Mouse (Mus musculus): Measurements from ENCODE around the gene Gm32742. TPM values are rescaled to one million over a fixed set of nuclear protein-coding genes. Genes with fewer than 3 reads are reported as not detected.

The Gm32742 gene
- polyA plus RNA-seq (2014; fragmentation: Nextera tagmentation; extraction: Ambion mirVana), result 0.03 TPM in 1 of 2 replicates, not detected in the other

GRCm38 (mm10) chr9:51165312-51166180, at the start of gene Gm32742:
Gm32742 (minus strand) TSS chr9:51165517.
- Histone ChIP-seq H3K27me3 (ENCODE audit: insufficient read depth, low read length) (no peaks in the 10 kb centered on the region), H3K4me1 (ENCODE audit: insufficient read depth) (0 out of 2 replicates have a peak, but pooled peaks cover 5% of the 10 kb centered on the region), H3K4me2 (no peak within 1 kb of the TSS), H3K36me3 (ENCODE audit: insufficient read depth) (no peaks in the 10 kb centered on the region), H3K9me3 (ENCODE audit: low read depth, low read length) (no peaks in the 10 kb centered on the region), H3K27ac (ENCODE audit: low read depth) (no peak within 1 kb of the TSS), H3K9ac (no peak within 1 kb of the TSS), H3K4me3 (ENCODE audit: low read depth, low read length) (no peak within 1 kb of the TSS)
- ATAC-seq (ENCODE audit: insufficient read depth) (no peak), DNase-seq (no peak)
- 35% methylated on average over 6 of the region's 6 CpGs for WGBS
- TF ChIP-seq CTCF (IDR thresholded peaks at IDR 0.05; ENCODE audit: low read depth), result no peak

- Histone ChIP-seq H3K4me2 (no peak overlapping the region), H3K4me1 (ENCODE audit: insufficient read depth) (no peaks in the 10 kb centered on the region), H3K9me3 (ENCODE audit: low read depth, low read length) (no peaks in the 10 kb centered on the region), H3K4me3 (ENCODE audit: low read depth, low read length) (no peak overlapping the region), H3K9ac (no peak overlapping the region), H3K27ac (ENCODE audit: low read depth) (no peak overlapping the region), H3K27me3 (ENCODE audit: insufficient read depth, low read length) (no peaks in the 10 kb centered on the region), H3K36me3 (ENCODE audit: insufficient read depth) (no peaks in the 10 kb centered on the region)
- WGBS, result 84% methylated on average over 6 of the region's 6 CpGs
- TF ChIP-seq CTCF (IDR thresholded peaks at IDR 0.05; ENCODE audit: low read depth), result no peak
- ATAC-seq (ENCODE audit: insufficient read depth) (no peak), DNase-seq (no peak)
Observed at GRCm38 (mm10) chr9:51213729-51214237, 48.5 kb upstream of the Gm32742 start.

GRCm38 (mm10) chr9:51213023-51213728, 47.9 kb upstream of the Gm32742 start, which contains the start of gene Pou2af1:
Pou2af1 (plus strand) TSS chr9:51213708.
- Histone ChIP-seq H3K4me2 (no peak within 1 kb of the TSS), H3K4me3 (ENCODE audit: low read depth, low read length) (no peak within 1 kb of the TSS), H3K9ac (no peak within 1 kb of the TSS), H3K27ac (ENCODE audit: low read depth) (no peak within 1 kb of the TSS), H3K27me3 (ENCODE audit: insufficient read depth, low read length) (no peaks in the 10 kb centered on the region), H3K9me3 (ENCODE audit: low read depth, low read length) (no peaks in the 10 kb centered on the region), H3K36me3 (ENCODE audit: insufficient read depth) (no peaks in the 10 kb centered on the region), H3K4me1 (ENCODE audit: insufficient read depth) (no peaks in the 10 kb centered on the region)
- no peak for DNase-seq
- no peak for ATAC-seq (ENCODE audit: insufficient read depth)
- WGBS, result 66% methylated on average over 20 of the region's 20 CpGs
- no peak for TF ChIP-seq CTCF (IDR thresholded peaks at IDR 0.05; ENCODE audit: low read depth)

- Histone ChIP-seq H3K9me3 (ENCODE audit: low read depth, low read length) (no peaks in the 10 kb centered on the region), H3K4me3 (ENCODE audit: low read depth, low read length) (no peak overlapping the region), H3K27me3 (ENCODE audit: insufficient read depth, low read length) (no peaks in the 10 kb centered on the region), H3K27ac (ENCODE audit: low read depth) (no peak overlapping the region), H3K36me3 (ENCODE audit: insufficient read depth) (no peaks in the 10 kb centered on the region), H3K4me2 (no peak overlapping the region), H3K4me1 (ENCODE audit: insufficient read depth) (no peaks in the 10 kb centered on the region), H3K9ac (no peak overlapping the region)
- DNase-seq (no peak), ATAC-seq (ENCODE audit: insufficient read depth) (no peak)
- no peak for TF ChIP-seq CTCF (IDR thresholded peaks at IDR 0.05; ENCODE audit: low read depth)
- 59% methylated on average over 6 of the region's 6 CpGs for WGBS
Observed at GRCm38 (mm10) chr9:51211191-51211590, 45.9 kb upstream of the Gm32742 start.

- H3K9ac ChIP-seq, result no peak overlapping the region
- DNase-seq, result no peak
- no peak overlapping the region for H3K27ac ChIP-seq (ENCODE audit: low read depth)
- no peak overlapping the region for H3K4me3 ChIP-seq (ENCODE audit: low read depth, low read length)
- no peak for ATAC-seq (ENCODE audit: insufficient read depth)
- no peak overlapping the region for H3K4me2 ChIP-seq
- 76% methylated on average over 2 of the region's 2 CpGs for WGBS
- no peaks in the 10 kb centered on the region for H3K9me3 ChIP-seq (ENCODE audit: low read depth, low read length)
- H3K27me3 ChIP-seq (ENCODE audit: insufficient read depth, low read length), result no peaks in the 10 kb centered on the region
- no peak for TF ChIP-seq CTCF (IDR thresholded peaks at IDR 0.05; ENCODE audit: low read depth)
- H3K4me1 ChIP-seq (ENCODE audit: insufficient read depth), result no peaks in the 10 kb centered on the region
- H3K36me3 ChIP-seq (ENCODE audit: insufficient read depth), result no peaks in the 10 kb centered on the region
Observed at GRCm38 (mm10) chr9:51208974-51209332, 43.6 kb upstream of the Gm32742 start.

- no peak for TF ChIP-seq CTCF (IDR thresholded peaks at IDR 0.05; ENCODE audit: low read depth)
- DNase-seq, result no peak
- H3K4me1 ChIP-seq (ENCODE audit: insufficient read depth), result no peaks in the 10 kb centered on the region
- no peak overlapping the region for H3K9ac ChIP-seq
- H3K4me2 ChIP-seq, result no peak overlapping the region
- H3K27me3 ChIP-seq (ENCODE audit: insufficient read depth, low read length), result no peaks in the 10 kb centered on the region
- H3K4me3 ChIP-seq (ENCODE audit: low read depth, low read length), result no peak overlapping the region
- no peak for ATAC-seq (ENCODE audit: insufficient read depth)
- H3K36me3 ChIP-seq (ENCODE audit: insufficient read depth), result no peaks in the 10 kb centered on the region
- WGBS, result 75% methylated on average over 4 of the region's 4 CpGs
- no peak overlapping the region for H3K27ac ChIP-seq (ENCODE audit: low read depth)
- H3K9me3 ChIP-seq (ENCODE audit: low read depth, low read length), result no peaks in the 10 kb centered on the region
Observed at GRCm38 (mm10) chr9:51194790-51195189, 29.5 kb upstream of the Gm32742 start.

GRCm38 (mm10) chr9:51190655-51191054, 25.3 kb upstream of the Gm32742 start:
- Histone ChIP-seq H3K4me1 (ENCODE audit: insufficient read depth) (no peaks in the 10 kb centered on the region), H3K9me3 (ENCODE audit: low read depth, low read length) (no peaks in the 10 kb centered on the region), H3K9ac (no peak overlapping the region), H3K27me3 (ENCODE audit: insufficient read depth, low read length) (no peaks in the 10 kb centered on the region), H3K4me2 (no peak overlapping the region), H3K4me3 (ENCODE audit: low read depth, low read length) (no peak overlapping the region), H3K36me3 (ENCODE audit: insufficient read depth) (no peaks in the 10 kb centered on the region), H3K27ac (ENCODE audit: low read depth) (no peak overlapping the region)
- no peak for TF ChIP-seq CTCF (IDR thresholded peaks at IDR 0.05; ENCODE audit: low read depth)
- WGBS, result 72% methylated on average over 3 of the region's 3 CpGs
- DNase-seq (peak; percentile 30), ATAC-seq (ENCODE audit: insufficient read depth) (no peak)
